Mouse (Mus musculus) embryonic stem cell, embryonic (primary cell): Measurements from ENCODE around the gene Fam204a.

Experiments
- CTCF ChIA-PET, 4 experiments: fragments of 300-600 bp in 2 of 4; fragments of 350-600 bp in 2 of 4; sonication (Branson Sonifier 250); formaldehyde crosslinking; loops; one replicate each; lab custom pipeline; 2022; ENCODE audit warnings: inconsistent platforms in 2 of 4; lab: Charles Lee
- POLR2A ChIA-PET, 4 experiments: fragments of 300-600 bp in 2 of 4; fragments of 350-600 bp in 2 of 4; sonication (Branson Sonifier 250); formaldehyde crosslinking; loops; one replicate each; lab custom pipeline; 2022; ENCODE audit warnings: antibody characterized with exemption in 4 of 4, inconsistent platforms in 1 of 4; lab: Charles Lee

Fam204a gene

GRCm38 (mm10) chr19:60225899-60226844 lies at the start of gene Fam204a:
Gene Fam204a, minus strand, starts transcription at chr19:60226701.
- ChIA-PET CTCF (no interaction called here), POLR2A (interaction anchor here in 1 of 4 experiments (1.7 kb wide), 1 partner anchor 10 kb away, joined by 5 read pairs; no protein-coding TSS in a partner anchor)

DNA sequence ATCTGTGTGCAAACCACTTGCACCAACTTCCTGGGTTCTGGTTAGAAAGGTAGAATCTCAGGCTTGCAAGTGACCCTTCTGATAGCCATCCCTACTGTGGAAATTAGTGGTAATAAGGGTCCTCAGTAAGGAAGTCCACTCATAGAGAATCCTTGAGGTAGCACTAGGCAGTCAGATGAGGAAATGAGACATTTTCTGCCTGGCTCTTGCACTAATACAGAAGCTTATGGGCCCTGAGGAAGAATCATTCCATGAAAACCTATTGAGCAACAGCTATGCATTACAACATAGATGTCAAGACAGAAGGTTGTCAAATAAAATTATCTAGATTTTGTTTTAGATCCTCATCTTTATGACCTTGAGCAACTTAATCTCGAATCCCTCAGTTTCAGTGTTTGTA lies 39.3 kb upstream of the Fam204a start:
- ChIA-PET POLR2A (interaction anchor here in 1 of 4 experiments (0.6 kb wide), 1 partner anchor 687 kb away, joined by 5 read pairs; no protein-coding TSS in a partner anchor), CTCF (interaction anchor here in 1 of 4 experiments (1.1 kb wide), 1 partner anchor 14 kb away, joined by 4 read pairs; no protein-coding TSS in a partner anchor)

- POLR2A ChIA-PET = interaction anchor here in 1 of 4 experiments (0.6 kb wide), 1 partner anchor 757 kb away, joined by 6 read pairs; no protein-coding TSS in a partner anchor
- CTCF ChIA-PET = interaction anchor here in 1 of 4 experiments (0.6 kb wide), 1 partner anchor 1242 kb away, joined by 3 read pairs; no protein-coding TSS in a partner anchor
These were observed 34.2 kb upstream of the Fam204a start for GRCm38 (mm10) chr19:60260689-60261088.

- POLR2A ChIA-PET = no interaction called here
These were observed 25.5 kb upstream of the Fam204a start for GRCm38 (mm10) chr19:60252021-60252420.

GRCm38 (mm10) chr19:60251197-60251596 lies 24.7 kb upstream of the Fam204a start:
- CTCF ChIA-PET = interaction anchor here in 3 of 4 experiments (0.7 to 1.3 kb wide), 3 partner anchors 15 to 797 kb away, joined by 3 to 4 read pairs (median 3); no protein-coding TSS in a partner anchor
- POLR2A ChIA-PET = no interaction called here

More at GRCm38 (mm10) chr19:60252021-60252420, 25.5 kb upstream of the Fam204a start:
- CTCF ChIA-PET = interaction anchor here in 3 of 4 experiments (0.6 to 1.3 kb wide), 5 partner anchors 14 to 1752 kb away, joined by 3 to 4 read pairs (median 4); no protein-coding TSS in a partner anchor

GRCm38 (mm10) chr19:60245250-60245649 lies 18.7 kb upstream of the Fam204a start:
- ChIA-PET CTCF (no interaction called here), POLR2A (no interaction called here)

GRCm38 (mm10) chr19:60242620-60243019 lies 16.1 kb upstream of the Fam204a start:
- CTCF ChIA-PET = no interaction called here
- POLR2A ChIA-PET = no interaction called here

DNA sequence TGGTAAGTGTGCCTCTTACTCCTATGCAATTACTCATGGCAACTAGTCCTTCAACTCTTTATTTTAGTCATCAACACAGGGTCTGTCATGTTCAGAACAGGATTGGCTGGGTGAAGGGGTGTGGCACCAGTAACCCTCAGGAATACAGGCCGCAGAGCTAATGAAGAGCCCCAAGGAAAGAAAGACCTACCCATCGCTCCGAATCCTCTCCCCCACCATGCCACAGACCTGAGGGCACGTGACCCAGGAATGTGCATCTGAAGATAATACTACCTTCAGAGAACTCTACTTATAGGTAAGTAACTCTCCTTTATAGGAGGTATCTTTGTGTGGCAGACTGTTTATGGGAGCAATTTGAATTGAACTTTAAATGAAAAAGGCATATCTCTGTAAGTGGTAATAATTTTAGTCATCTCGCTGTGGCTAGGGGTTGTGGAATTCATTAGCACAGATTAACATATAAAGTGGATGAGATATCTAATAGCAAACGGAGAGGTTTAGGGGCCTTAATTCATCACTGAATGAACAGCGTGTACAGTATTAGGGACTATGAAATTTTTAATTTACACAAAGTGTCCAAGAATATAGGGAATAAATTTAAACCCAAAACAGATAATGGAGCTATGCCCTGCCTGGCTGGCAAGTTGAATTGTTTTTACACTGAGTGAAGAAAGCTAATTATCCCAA lies 15.6 kb upstream of the Fam204a start:
- ChIA-PET CTCF (no interaction called here), POLR2A (no interaction called here)

DNA sequence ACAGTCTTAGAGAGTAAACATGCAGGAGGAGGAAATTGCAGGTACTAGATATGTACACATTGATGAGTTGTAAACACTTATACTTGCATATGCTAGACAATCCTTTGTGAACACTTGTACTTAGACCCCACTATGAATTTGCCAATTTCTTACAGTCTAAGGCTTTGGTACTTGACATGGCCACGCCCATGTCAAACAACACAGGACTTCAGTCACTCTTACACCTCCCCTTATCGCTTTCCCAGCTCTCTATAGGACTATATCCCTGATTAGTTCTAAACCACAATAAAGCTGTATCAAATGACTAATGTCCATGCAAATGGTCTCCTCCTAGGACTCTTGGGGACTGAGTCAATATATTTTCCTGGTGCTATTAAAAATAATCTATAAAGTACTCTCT lies 5.0 kb upstream of the Fam204a start:
- ChIA-PET CTCF (no interaction called here), POLR2A (interaction anchor here in 1 of 4 experiments (0.6 to 1.4 kb wide), 2 partner anchors 12 to 992 kb away, joined by 3 to 7 read pairs; no protein-coding TSS in a partner anchor)

GRCm38 (mm10) chr19:60226845-60227235 lies 339 bp upstream of the Fam204a start:
- ChIA-PET POLR2A (interaction anchor here in 1 of 4 experiments (1.3 kb wide), 1 partner anchor 882 kb away, joined by 3 read pairs; no protein-coding TSS in a partner anchor), CTCF (no interaction called here)

DNA sequence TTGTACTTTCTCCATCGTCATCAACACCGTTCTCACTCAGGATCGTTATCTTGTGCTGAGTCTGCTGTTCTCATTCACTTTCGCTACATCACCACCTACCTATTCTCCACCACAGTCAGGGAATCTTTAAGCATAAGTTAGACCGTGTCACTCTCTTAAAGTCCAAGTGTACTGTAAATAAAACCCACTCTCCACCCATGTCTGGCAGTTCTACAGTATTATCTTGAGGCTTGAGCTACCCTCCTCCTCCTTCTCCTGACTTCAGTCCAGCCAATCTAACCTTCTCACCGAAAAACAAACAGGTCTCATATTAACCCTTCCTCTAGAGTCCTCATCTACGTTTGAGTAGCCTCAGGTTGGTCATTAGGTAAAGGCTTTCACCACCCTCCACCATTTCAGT lies 7.1 kb downstream of the Fam204a start:
- ChIA-PET POLR2A (interaction anchor here in 1 of 4 experiments (0.9 to 1.8 kb wide), 4 partner anchors 12 to 362 kb away, joined by 3 to 7 read pairs (median 4); partner anchors contain the start of gene Cacul1), CTCF (interaction anchor here in 1 of 4 experiments (0.6 kb wide), 1 partner anchor 818 kb away, joined by 6 read pairs; no protein-coding TSS in a partner anchor)

DNA sequence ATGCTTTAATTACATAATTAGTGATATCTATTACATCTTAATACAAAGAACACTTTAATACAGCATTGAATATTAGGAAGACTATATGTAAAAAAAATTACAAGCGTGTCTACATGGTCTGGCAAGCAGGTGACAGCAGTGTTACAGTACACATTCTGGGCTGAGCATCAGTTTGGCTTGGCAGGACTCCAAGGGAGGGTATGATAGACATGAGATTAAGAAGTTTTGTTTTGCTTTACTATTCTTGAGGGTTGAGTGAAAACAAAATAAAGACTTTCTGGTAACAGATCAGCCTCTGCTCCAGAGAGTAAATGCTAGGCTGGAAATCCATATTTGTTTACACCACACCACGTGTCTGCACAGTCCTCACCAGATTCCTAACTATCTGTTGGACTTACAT lies 8.5 kb downstream of the Fam204a start:
- ChIA-PET POLR2A (interaction anchor here in 1 of 4 experiments (1.8 kb wide), 1 partner anchor 33 kb away, joined by 5 read pairs; no protein-coding TSS in a partner anchor), CTCF (no interaction called here)

DNA sequence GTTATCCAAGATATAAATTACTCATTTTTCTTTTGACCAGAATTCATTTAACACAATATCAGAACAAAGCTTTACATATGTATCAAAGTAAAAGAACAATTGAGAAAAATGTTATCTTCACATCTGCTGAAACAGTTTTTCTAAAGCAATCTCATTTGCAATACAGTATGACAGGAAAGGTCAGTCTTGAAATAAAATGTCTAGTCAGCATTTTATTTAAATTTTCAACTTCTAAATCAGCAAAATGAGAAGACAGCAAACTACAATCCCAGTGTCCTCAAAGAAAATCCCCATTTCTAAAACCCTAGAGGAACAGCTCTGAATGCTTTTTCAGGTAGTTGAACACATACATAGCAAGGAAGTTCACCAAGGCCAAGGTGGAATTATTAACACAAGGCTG lies 18.3 kb downstream of the Fam204a start:
- POLR2A ChIA-PET = interaction anchor here in 2 of 4 experiments (0.6 to 1.5 kb wide), 3 partner anchors 9 to 751 kb away, joined by 3 to 4 read pairs (median 3); no protein-coding TSS in a partner anchor

GRCm38 (mm10) chr19:60204176-60204575 lies 22.3 kb downstream of the Fam204a start:
- ChIA-PET CTCF (no interaction called here), POLR2A (interaction anchor here in 2 of 4 experiments (0.6 to 0.9 kb wide), 3 partner anchors 11 to 489 kb away, joined by 3 to 9 read pairs (median 4); no protein-coding TSS in a partner anchor)

More for the DNA sequence above, 18.3 kb downstream of the Fam204a start:
- CTCF ChIA-PET = no interaction called here

GRCm38 (mm10) chr19:60200294-60200693 lies 26.2 kb downstream of the Fam204a start:
- CTCF ChIA-PET = no interaction called here
- POLR2A ChIA-PET = interaction anchor here in 2 of 4 experiments (0.5 to 1.2 kb wide), 3 partner anchors 8 to 629 kb away, joined by 3 read pairs; no protein-coding TSS in a partner anchor

DNA sequence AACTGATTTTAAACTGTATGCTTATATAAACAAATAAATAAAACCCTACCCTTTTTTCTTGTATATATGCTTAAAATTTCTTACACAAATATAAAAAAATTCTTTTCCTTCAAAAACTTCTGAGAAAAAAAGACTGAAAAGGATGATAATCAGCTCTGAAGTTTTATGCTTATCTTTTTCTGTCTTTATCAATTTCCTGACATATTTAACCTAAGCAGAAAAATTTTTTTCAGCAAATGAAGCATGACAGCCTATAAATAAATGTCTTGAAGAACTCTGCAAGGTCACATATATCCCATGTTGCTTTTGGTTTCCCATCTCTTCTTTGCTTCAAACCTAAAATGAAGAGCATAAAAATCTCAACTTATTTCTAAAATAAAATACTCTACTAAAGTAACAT lies 27.3 kb downstream of the Fam204a start:
- CTCF ChIA-PET = no interaction called here
- POLR2A ChIA-PET = no interaction called here

GRCm38 (mm10) chr19:60192790-60193189 lies 33.7 kb downstream of the Fam204a start:
- CTCF ChIA-PET = no interaction called here
- POLR2A ChIA-PET = interaction anchor here in 1 of 4 experiments (1.1 kb wide), 1 partner anchor 12 kb away, joined by 3 read pairs; no protein-coding TSS in a partner anchor

DNA sequence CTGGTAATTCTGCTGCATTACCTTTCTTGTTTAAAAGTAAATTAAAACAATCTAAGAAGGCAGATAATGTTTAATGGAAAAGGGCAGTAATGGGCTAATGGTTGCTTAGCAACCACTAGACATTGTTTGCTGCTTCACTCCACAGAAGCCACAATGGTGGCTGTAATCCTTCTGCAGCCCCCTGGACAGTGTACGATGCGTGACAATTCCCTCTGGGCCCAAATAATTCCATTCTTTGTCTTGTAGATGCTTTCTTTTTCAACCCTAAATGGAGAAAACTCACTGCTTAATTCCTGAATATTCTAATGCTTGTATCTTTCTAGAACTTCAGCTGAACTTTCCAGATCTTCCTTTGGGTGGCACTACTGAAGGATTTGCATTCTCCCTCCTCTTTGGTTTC lies 37.3 kb downstream of the Fam204a start:
- ChIA-PET POLR2A (no interaction called here), CTCF (interaction anchor here in 1 of 4 experiments (0.7 kb wide), 1 partner anchor 204 kb away, joined by 9 read pairs; no protein-coding TSS in a partner anchor)
